Mouse (Mus musculus) liver (tissue): ENCODE data around the gene Bmi1.

Experiments used
- DNase-seq: peaks from one replicate; pipeline ENCODE4 v3.0.0-alpha.2; 2020; ENCODE audit warnings: mixed read lengths

Gene Bmi1

DNA sequence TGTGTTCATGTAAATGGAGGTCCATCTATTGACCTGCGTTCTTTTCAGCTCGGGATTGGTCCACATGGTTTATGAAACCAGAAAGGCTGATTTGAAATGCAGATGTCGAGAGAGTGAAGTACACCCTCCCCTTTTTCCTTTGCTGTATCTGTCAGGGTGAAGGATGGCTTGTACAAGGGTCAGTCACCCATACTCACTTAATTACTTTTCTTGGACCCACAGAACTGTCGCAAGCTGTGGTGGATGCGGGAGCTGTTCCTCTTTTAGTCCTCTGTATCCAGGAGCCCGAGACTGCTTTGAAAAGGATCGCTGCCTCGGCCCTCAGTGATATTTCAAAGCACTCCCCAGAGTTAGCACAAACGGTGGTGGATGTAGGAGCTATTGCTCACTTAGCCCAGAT, 54.9 kb downstream of the Bmi1 start:
- no peak for DNase-seq

DNA sequence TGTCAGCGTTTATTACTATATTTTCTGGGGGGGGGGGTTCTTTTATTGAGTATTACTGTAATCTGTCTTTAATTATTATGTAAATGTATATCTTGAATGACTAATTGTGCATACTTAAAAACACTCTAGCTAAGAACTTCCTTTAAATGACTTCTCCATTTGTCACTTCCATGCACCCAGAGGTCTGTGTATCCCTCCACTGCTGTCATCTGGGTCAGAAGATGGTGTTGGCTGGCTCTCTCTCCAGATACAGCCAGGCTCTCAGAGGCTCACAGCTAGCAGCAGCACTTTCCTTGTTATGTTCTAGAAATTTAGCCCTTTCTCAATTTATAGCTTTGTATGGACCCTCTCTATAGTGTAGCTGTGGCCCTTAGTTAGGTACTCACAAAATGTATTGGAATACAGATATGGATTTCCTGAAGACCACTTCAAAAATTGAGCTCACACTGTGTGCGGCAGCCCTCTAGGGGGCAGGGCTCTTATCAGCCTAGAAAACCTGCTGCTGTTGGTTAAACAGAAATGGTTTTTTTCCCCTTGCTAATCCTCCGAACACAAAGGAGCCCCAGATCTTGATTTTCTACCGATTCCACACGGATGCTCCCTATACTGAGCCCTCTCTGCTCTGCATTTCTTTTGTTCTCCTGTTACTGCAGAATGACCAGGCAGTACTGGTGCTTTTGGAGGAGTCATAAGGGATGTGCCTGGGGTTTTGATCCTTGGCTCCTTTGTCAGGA, 57.7 kb downstream of the Bmi1 start:
- DNase-seq = peak; percentile 10
